Mouse (Mus musculus): ENCODE measurements at regions not wholly inside any gene's neighbourhood (a gene's known extent, or its start where the extent isn't known, plus 50 kb on each side); places are given as distances from the start of the nearest gene placed in this dataset.

- no peak for DNase-seq
Observed at GRCm38 (mm10) chr16:23672375-23672774, 151.8 kb upstream of the Masp1 start.

- no peak for DNase-seq
Observed at GRCm38 (mm10) chr16:23670161-23670560, 149.5 kb upstream of the Masp1 start.

- DNase-seq, result no peak
Observed at GRCm38 (mm10) chr16:23669651-23670050, 149.0 kb upstream of the Masp1 start.
